In genomic region chr9:72641093-72641680, GRCm38 (mm10) we compare ENCODE assay signal across 7 mouse cellular contexts. TPM values are rescaled to one million over a fixed set of nuclear protein-coding genes. Genes with fewer than 3 reads are reported as not detected.
A peak's percentile ranks its signal among the peaks of the same experiment; 100 is the strongest.
DNase-seq lines count a peak whose midpoint lies in the region; ATAC-seq lines count a peak whose summit lies in the region.

No protein-coding gene starts in this region.

- DNase-seq in embryonic facial prominence, embryonic 11.5 days (ENCODE audit: low spot score): no peak
- DNase-seq in forebrain, embryonic 14.5 days (ENCODE audit: low spot score): no peak
- no peak for DNase-seq in midbrain, embryonic 14.5 days
- DNase-seq in ovary, postnatal 14 days (ENCODE audit: low spot score): no peak
- no peak for DNase-seq in MN1 (ENCODE audit: low spot score)

- WGBS in embryonic facial prominence, embryonic 11.5 days: 57% methylated on average over 6 of the region's 6 CpGs
- WGBS in forebrain, embryonic 14.5 days: 52% methylated on average over 6 of the region's 6 CpGs
- WGBS in intestine, embryonic 15.5 days: 58% methylated on average over 6 of the region's 6 CpGs
- WGBS in midbrain, embryonic 14.5 days: 64% methylated on average over 6 of the region's 6 CpGs

- H3K4me3 ChIP-seq in embryonic facial prominence, embryonic 11.5 days (ENCODE audit: low read depth, low read length): no peak overlapping the region
- H3K4me3 ChIP-seq in forebrain, embryonic 14.5 days (ENCODE audit: low read depth, low read length): no peak overlapping the region
- H3K4me3 ChIP-seq in intestine, embryonic 15.5 days (replicated peaks): no peak overlapping the region; the same call in 1 of the 2 replicates
- no peak overlapping the region for H3K4me3 ChIP-seq in midbrain, embryonic 14.5 days (replicated peaks; ENCODE audit: low read depth, low read length)

- 0 out of 2 replicates have a peak, but pooled peaks cover 2% of the 10 kb centered on the region for H3K4me1 ChIP-seq in embryonic facial prominence, embryonic 11.5 days (ENCODE audit: control insufficient read depth, insufficient read depth, low read length)
- H3K4me1 ChIP-seq in forebrain, embryonic 14.5 days (ENCODE audit: control insufficient read depth, insufficient read depth, low read length): peaks cover 26% of the 10 kb centered on the region
- peaks cover 32% of the 10 kb centered on the region for H3K4me1 ChIP-seq in intestine, embryonic 15.5 days (replicated peaks)
- H3K4me1 ChIP-seq in midbrain, embryonic 14.5 days (ENCODE audit: control insufficient read depth, insufficient read depth, low read length): peaks cover 23% of the 10 kb centered on the region

- H3K27me3 ChIP-seq in embryonic facial prominence, embryonic 11.5 days (ENCODE audit: control insufficient read depth, insufficient read depth, low read length): no peaks in the 10 kb centered on the region
- no peaks in the 10 kb centered on the region for H3K27me3 ChIP-seq in forebrain, embryonic 14.5 days (replicated peaks; ENCODE audit: control insufficient read depth, insufficient read depth, low read length)
- no peaks in the 10 kb centered on the region for H3K27me3 ChIP-seq in intestine, embryonic 15.5 days (replicated peaks)
- no peaks in the 10 kb centered on the region for H3K27me3 ChIP-seq in midbrain, embryonic 14.5 days (ENCODE audit: control insufficient read depth, insufficient read depth, low read length)

- no peaks in the 10 kb centered on the region for H3K9me3 ChIP-seq in embryonic facial prominence, embryonic 11.5 days (replicated peaks; ENCODE audit: control insufficient read depth, low read length)
- no peaks in the 10 kb centered on the region for H3K9me3 ChIP-seq in forebrain, embryonic 14.5 days (replicated peaks; ENCODE audit: control insufficient read depth, low read length)
- H3K9me3 ChIP-seq in intestine, embryonic 15.5 days: no peaks in the 10 kb centered on the region
- no peaks in the 10 kb centered on the region for H3K9me3 ChIP-seq in midbrain, embryonic 14.5 days (ENCODE audit: control insufficient read depth, low read length)

- H3K27ac ChIP-seq in embryonic facial prominence, embryonic 11.5 days (replicated peaks; ENCODE audit: low read depth, low read length): peak overlapping the region; percentile 99
- H3K27ac ChIP-seq in forebrain, embryonic 14.5 days (ENCODE audit: low read depth, low read length): peak overlapping the region; percentile 98
- H3K27ac ChIP-seq in intestine, embryonic 15.5 days: peak overlapping the region; percentile 99
- peak overlapping the region; percentile 97 for H3K27ac ChIP-seq in midbrain, embryonic 14.5 days (replicated peaks; ENCODE audit: low read depth, low read length)

- no peak overlapping the region; the same call in 1 of the 2 replicates for H3K9ac ChIP-seq in embryonic facial prominence, embryonic 11.5 days (replicated peaks; ENCODE audit: low read length)
- no peak overlapping the region for H3K9ac ChIP-seq in forebrain, embryonic 14.5 days (ENCODE audit: low read length)
- H3K9ac ChIP-seq in intestine, embryonic 15.5 days: peak overlapping the region; percentile 29; the same call in 1 of the 2 replicates
- H3K9ac ChIP-seq in midbrain, embryonic 14.5 days (replicated peaks; ENCODE audit: low read length): peak overlapping the region; percentile 55; the same call in 1 of the 2 replicates

- no peaks in the 10 kb centered on the region for H3K36me3 ChIP-seq in embryonic facial prominence, embryonic 11.5 days (replicated peaks; ENCODE audit: control insufficient read depth, insufficient read depth, low read depth, low read length)
- H3K36me3 ChIP-seq in forebrain, embryonic 14.5 days (ENCODE audit: control insufficient read depth, insufficient read depth, low read length): no peaks in the 10 kb centered on the region
- H3K36me3 ChIP-seq in intestine, embryonic 15.5 days: no peaks in the 10 kb centered on the region
- no peaks in the 10 kb centered on the region for H3K36me3 ChIP-seq in midbrain, embryonic 14.5 days (ENCODE audit: control insufficient read depth, insufficient read depth, low read length)

- no peak overlapping the region for H3K4me2 ChIP-seq in embryonic facial prominence, embryonic 11.5 days (ENCODE audit: low read depth, low read length)
- H3K4me2 ChIP-seq in forebrain, embryonic 14.5 days (ENCODE audit: low read length): no peak overlapping the region
- H3K4me2 ChIP-seq in intestine, embryonic 15.5 days (replicated peaks): peak overlapping the region; percentile 76
- H3K4me2 ChIP-seq in midbrain, embryonic 14.5 days (ENCODE audit: low read length): no peak overlapping the region

- no peak for ATAC-seq in embryonic facial prominence, embryonic 11.5 days (replicated peaks; ENCODE audit: insufficient number of reproducible peaks, low FRiP score, low TSS enrichment, low read depth)
- ATAC-seq in forebrain, embryonic 14.5 days: no peak
- ATAC-seq in intestine, embryonic 15.5 days: no peak
- no peak for ATAC-seq in midbrain, embryonic 14.5 days (ENCODE audit: low FRiP score, low TSS enrichment)
- no peak for ATAC-seq in megakaryocyte-erythroid progenitor cell, adult 5-6 weeks (replicated peaks; ENCODE audit: low FRiP score, low TSS enrichment, poor library complexity, severe bottlenecking)

RNA-seq across cellular contexts. Expression of gene Nedd4, which starts 21.0 kb away (rescaled TPM):
- polyA plus RNA-seq in embryonic facial prominence, embryonic 11.5 days (2014; fragmentation: Nextera tagmentation; extraction: Ambion mirVana): 825 and 859 TPM in 2 replicates
- polyA plus RNA-seq in forebrain, embryonic 14.5 days (2014; fragmentation: Nextera tagmentation; extraction: Ambion mirVana): 437 and 459 TPM in 2 replicates
- 462 and 512 TPM in 2 replicates for polyA plus RNA-seq in intestine, embryonic 15.5 days (2015; fragmentation: Nextera tagmentation; extraction: Ambion mirVana)
- 351 and 564 TPM in 2 replicates for polyA plus RNA-seq in midbrain, embryonic 14.5 days (2014; fragmentation: Nextera tagmentation; extraction: Ambion mirVana)
- total RNA-seq in megakaryocyte-erythroid progenitor cell, adult 5-6 weeks (2014; fragmentation: Nextera tagmentation): 212 and 300 TPM in 2 replicates
- total RNA-seq in megakaryocyte-erythroid progenitor cell, adult 5-6 weeks (2017): 341 and 350 TPM in 2 replicates

Comparison
In these comparisons a context has a peak if more than half of its experiments do, and no peak if none do; other contexts are left out.
1. H3K9ac ChIP-seq: peak in intestine, embryonic 15.5 days (single experiment) and midbrain, embryonic 14.5 days (single experiment); none in embryonic facial prominence, embryonic 11.5 days (single experiment) and forebrain, embryonic 14.5 days (single experiment).
2. Peak in every context shown above with its lines, with median percentiles within 50 percentile points of each other: H3K27ac ChIP-seq.